Mouse (Mus musculus) limb, embryonic 14.5 days (tissue): ENCODE results near the gene Myo1a. TPM values are rescaled to one million over a fixed set of nuclear protein-coding genes. Genes with fewer than 3 reads are reported as not detected.

Experiments
- ATAC-seq: fragments of 200-750 bp; cut with Nextera tagmentation; 2 replicates; pipeline ENCODE4 v1.8.0; 2017; ENCODE audit warnings: low read depth, moderate number of reproducible peaks, moderate TSS enrichment; ENCODE audit not compliant: low FRiP score
- DNase-seq: peaks from one replicate; pipeline ENCODE4 v3.0.0-alpha.2; 2015; ENCODE audit warnings: low spot score
- H3K27ac ChIP-seq: fragments of 300-500 bp; sonication (generic); replicated peaks from 2 replicates; pipeline ENCODE4 v1.5.1; 2014; ENCODE audit warnings: low read depth, mild to moderate bottlenecking, low read length, moderate library complexity, mixed read lengths
- H3K27me3 ChIP-seq: fragments of 300-500 bp; sonication (generic); 2 replicates; pipeline ENCODE4 v1.6.1; 2014; ENCODE audit warnings: low read length, mixed read lengths; ENCODE audit not compliant: control insufficient read depth, insufficient read depth
- H3K36me3 ChIP-seq: fragments of 300-500 bp; sonication (generic); 2 replicates; pipeline ENCODE4 v1.6.1; 2014; ENCODE audit warnings: mild to moderate bottlenecking, low read length, moderate library complexity, mixed read lengths; ENCODE audit not compliant: control insufficient read depth, insufficient read depth
- H3K4me1 ChIP-seq: fragments of 300-500 bp; sonication (generic); 2 replicates; pipeline ENCODE4 v1.6.1; 2014; ENCODE audit warnings: antibody characterized with exemption, low read length, mixed read lengths; ENCODE audit not compliant: control insufficient read depth, insufficient read depth
- H3K4me2 ChIP-seq: fragments of 300-500 bp; sonication (generic); replicated peaks from 2 replicates; pipeline ENCODE4 v1.6.1; 2014; ENCODE audit warnings: low read depth, mild to moderate bottlenecking, low read length, moderate library complexity; ENCODE audit not compliant: severe bottlenecking
- H3K4me3 ChIP-seq: fragments of 300-500 bp; sonication (generic); replicated peaks from 2 replicates; pipeline ENCODE4 v1.5.1; 2014; ENCODE audit warnings: low read length
- H3K9ac ChIP-seq: fragments of 300-500 bp; sonication (generic); 2 replicates; pipeline ENCODE4 v1.6.1; 2014; ENCODE audit warnings: mild to moderate bottlenecking, low read depth, low read length, moderate library complexity; ENCODE audit not compliant: severe bottlenecking
- H3K9me3 ChIP-seq: fragments of 300-500 bp; sonication (generic); 2 replicates; pipeline ENCODE4 v1.6.1; 2016; ENCODE audit warnings: low read length; ENCODE audit not compliant: control insufficient read depth
- POLR2A ChIP-seq: fragments of 200-500 bp; IDR thresholded peaks from 2 replicates; pipeline ENCODE4 v1.8.0; 2012; ENCODE audit warnings: inconsistent platforms, mild to moderate bottlenecking, moderate library complexity, borderline replicate concordance; ENCODE audit not compliant: insufficient read depth, insufficient read length; ENCODE audit errors: extremely low read depth
- WGBS: fragments of 180-500 bp; shearing (Covaris S2); extraction: QIAGEN DNeasy Blood & Tissue Kit; methylation state at CpG from one replicate; pipeline ENCODE4 v1.1.7; 2014; 5-methylcytosine and 5-hydroxymethylcytosine counted together
- polyA plus RNA-seq, 2 experiments: library from polyadenylated mRNA; depleted of rRNA in 1 of 2; stranded (reverse) in 1 of 2; unstranded in 1 of 2; fragments of >200 nt; fragmentation: Nextera tagmentation in 1 of 2; extraction: Ambion mirVana in 1 of 2; gene quantifications; 2 replicates each; pipeline versions ENCODE4 v1.2.1 to v1.2.3; 2012 to 2014

Myo1a gene
- polyA plus RNA-seq, 2 experiments = 0.30 to 1.7 TPM

DNA sequence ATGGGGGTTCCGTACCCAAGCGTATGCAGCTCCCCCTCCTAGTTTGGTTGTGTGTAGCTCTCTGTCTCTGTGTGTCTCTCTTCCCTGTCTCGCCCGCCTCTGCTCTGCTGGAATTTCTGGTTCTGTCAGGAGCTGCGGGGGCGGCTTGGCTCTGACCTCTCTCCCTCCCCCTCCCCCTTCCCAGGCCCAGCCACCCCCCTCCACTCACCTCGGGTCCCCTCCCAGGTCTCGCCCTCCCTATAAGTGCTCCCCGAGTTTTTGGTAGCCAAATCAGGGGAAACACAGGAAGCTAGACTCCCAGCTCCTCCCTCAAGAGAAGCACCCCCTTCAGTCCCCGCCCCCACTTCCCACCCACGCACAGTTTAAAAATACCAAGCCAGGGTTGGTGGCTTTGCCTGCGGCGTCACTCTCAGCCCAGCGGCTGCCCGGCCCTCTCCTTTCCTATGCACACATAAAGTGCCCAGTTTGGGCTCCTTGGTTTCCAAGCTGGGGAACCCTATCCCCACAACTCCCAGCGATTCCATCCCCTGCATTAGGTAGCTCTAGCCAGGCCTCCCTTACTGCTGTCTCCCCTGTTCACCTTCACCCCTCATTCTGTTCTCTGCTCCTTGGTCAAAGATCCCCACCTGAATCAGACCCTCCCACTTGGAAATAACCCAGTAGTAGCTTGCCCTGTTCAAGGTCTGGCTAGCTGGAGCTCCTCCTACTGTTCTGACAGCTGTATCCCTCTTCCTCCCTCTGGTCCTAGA is 42.9 kb upstream of the Myo1a start:
- ATAC-seq (0 out of 2 replicates have a peak, but pooled peaks have one; percentile 7), DNase-seq (peak; percentile 72)
- Histone ChIP-seq H3K4me1 (peaks cover 43% of the 10 kb centered on the region), H3K36me3 (peaks cover 48% of the 10 kb centered on the region), H3K4me3 (peak overlapping the region; percentile 15), H3K4me2 (peak overlapping the region; percentile 42), H3K9me3 (no peaks in the 10 kb centered on the region), H3K27ac (peak overlapping the region; percentile 66; the same call in 1 of the 2 replicates), H3K27me3 (no peaks in the 10 kb centered on the region), H3K9ac (no peak overlapping the region)
- 11% methylated on average over 16 of the region's 16 CpGs for WGBS
- TF ChIP-seq POLR2A = no peak

DNA sequence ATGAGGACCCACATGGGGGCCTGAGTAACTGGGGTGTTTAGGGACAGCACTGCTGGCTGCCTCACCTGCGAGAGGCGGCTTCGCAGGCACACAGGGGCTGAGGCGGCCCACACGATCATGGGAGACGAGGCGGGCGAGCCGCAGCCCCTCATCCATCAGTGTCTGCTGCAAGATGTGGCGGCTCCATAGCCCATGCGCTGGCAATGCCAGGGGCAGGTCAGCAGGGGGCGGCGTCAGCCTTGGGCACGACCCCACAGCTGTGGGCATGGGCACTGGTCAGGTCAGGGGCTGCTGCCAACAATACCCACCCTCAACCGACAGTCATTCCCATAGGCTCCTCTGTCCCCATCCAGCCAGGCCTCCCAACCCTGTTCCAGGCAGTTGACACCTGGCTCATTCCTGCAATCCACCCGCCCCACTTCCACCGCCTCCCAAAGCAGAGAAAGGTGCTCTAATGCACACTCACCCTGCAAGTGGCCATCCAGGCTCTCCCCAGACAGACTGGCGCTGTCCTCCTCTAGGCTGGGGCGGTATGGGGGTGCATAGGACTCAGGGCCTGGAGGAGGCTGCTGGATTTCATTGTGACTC is 42.2 kb upstream of the Myo1a start:
- ATAC-seq (no peak), DNase-seq (no peak)
- H3K36me3 ChIP-seq = peaks cover 47% of the 10 kb centered on the region
- peak overlapping the region; percentile 36; the same call in 1 of the 2 replicates for H3K9ac ChIP-seq
- no peak for TF ChIP-seq POLR2A
- H3K4me1 ChIP-seq = peaks cover 43% of the 10 kb centered on the region
- no peaks in the 10 kb centered on the region for H3K27me3 ChIP-seq
- peak overlapping the region; percentile 42 for H3K4me2 ChIP-seq
- H3K9me3 ChIP-seq = no peaks in the 10 kb centered on the region
- peak overlapping the region; percentile 63 for H3K27ac ChIP-seq
- peak overlapping the region; percentile 15 for H3K4me3 ChIP-seq
- WGBS = 31% methylated on average over 16 of the region's 19 CpGs

DNA sequence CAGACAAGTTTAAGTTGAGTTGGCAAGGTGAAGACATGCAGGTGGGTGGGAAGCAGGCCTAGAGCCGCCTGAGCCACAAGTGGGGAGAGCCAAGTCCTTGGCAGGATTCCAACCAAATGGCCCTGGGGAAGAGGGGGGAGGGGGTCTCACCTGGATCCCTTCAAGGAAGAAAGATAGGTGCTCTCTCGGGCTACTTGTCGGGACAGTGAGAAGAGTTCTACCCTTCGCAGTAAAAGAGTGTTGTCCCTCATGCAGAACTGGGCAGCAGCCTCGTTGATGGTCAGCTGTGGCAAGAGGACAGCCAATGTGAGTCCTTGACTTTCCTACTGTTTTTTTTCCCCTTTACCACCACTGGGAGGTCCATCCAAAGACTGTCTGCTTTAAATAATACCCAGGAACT is 41.4 kb upstream of the Myo1a start:
- Histone ChIP-seq H3K36me3 (peaks cover 47% of the 10 kb centered on the region), H3K4me2 (peak overlapping the region; percentile 54), H3K9ac (0 out of 2 replicates have a peak overlapping the region, but pooled peaks have one; percentile 79), H3K27ac (peak overlapping the region; percentile 63; the same call in 1 of the 2 replicates), H3K9me3 (no peaks in the 10 kb centered on the region), H3K27me3 (no peaks in the 10 kb centered on the region), H3K4me3 (peak overlapping the region; percentile 55), H3K4me1 (peaks cover 49% of the 10 kb centered on the region)
- no peak for TF ChIP-seq POLR2A
- DNase-seq (peak; percentile 42), ATAC-seq (no peak)
- 20% methylated on average over 5 of the region's 5 CpGs for WGBS

DNA sequence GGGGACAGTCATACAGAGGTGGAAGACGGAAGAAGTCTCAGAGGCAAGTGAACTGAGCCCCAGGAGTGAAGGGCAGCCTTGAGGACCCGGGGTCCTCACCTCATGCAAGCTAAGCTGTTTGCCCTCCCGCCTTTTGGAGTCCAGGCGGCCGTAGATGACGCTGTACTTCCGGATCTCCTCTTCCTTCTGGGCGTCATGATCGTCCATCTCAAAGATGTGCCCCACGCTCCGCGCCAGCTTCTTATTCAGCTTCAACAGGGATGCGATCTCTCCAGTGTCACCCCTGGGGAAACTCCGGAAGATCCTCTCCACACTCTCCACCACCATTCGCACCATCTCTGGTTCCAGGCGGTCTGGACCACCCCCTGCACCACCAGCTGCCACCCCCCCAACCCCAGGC is 40.8 kb upstream of the Myo1a start:
- peak overlapping the region; percentile 79; the same call in 1 of the 2 replicates for H3K9ac ChIP-seq
- H3K9me3 ChIP-seq = no peaks in the 10 kb centered on the region
- DNase-seq (no peak), ATAC-seq (no peak)
- peak overlapping the region; percentile 55 for H3K4me3 ChIP-seq
- H3K27ac ChIP-seq = no peak overlapping the region
- peaks cover 53% of the 10 kb centered on the region for H3K4me1 ChIP-seq
- H3K4me2 ChIP-seq = peak overlapping the region; percentile 54
- TF ChIP-seq POLR2A = no peak
- peaks cover 47% of the 10 kb centered on the region for H3K36me3 ChIP-seq
- H3K27me3 ChIP-seq = no peaks in the 10 kb centered on the region
- 32% methylated on average over 16 of the region's 16 CpGs for WGBS

DNA sequence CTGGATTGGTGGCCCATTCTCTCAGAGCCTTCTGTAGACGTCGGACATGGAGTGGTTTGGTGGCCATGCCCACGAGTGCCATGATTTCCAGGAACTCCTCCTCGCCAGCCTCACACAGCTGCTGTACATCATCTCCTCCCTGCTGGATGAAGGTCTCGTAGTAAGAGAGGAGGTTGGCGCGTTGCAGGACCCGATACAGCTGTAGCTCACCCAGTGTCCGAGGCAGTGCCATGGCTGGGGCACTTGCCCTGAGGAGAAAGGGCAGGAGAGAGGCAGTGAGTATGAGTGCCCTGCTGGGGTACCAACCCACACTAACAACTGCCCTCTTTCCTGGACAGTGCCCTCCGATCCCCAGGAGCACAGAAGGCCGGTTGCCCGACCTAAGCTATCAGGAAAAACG is 40.1 kb upstream of the Myo1a start:
- WGBS = 21% methylated on average over 13 of the region's 13 CpGs
- peak overlapping the region; percentile 79 for H3K9ac ChIP-seq
- no peaks in the 10 kb centered on the region for H3K9me3 ChIP-seq
- peak overlapping the region; percentile 54 for H3K4me2 ChIP-seq
- no peak for TF ChIP-seq POLR2A
- H3K4me3 ChIP-seq = peak overlapping the region; percentile 55
- H3K27me3 ChIP-seq = no peaks in the 10 kb centered on the region
- peaks cover 43% of the 10 kb centered on the region for H3K36me3 ChIP-seq
- ATAC-seq = no peak
- DNase-seq = no peak
- H3K27ac ChIP-seq = no peak overlapping the region
- H3K4me1 ChIP-seq = peaks cover 59% of the 10 kb centered on the region
